Mouse (Mus musculus): ENCODE results near the gene Pi4kb. TPM values are rescaled to one million over a fixed set of nuclear protein-coding genes. Genes with fewer than 3 reads are reported as not detected.
"Not testable (repeated sequence)": the region's sequence is repeated elsewhere in the genome, so short reads cannot be mapped to it uniquely, and the experiment has no call there.

The Pi4kb gene
- 24.8 and 26.9 TPM in 2 replicates for polyA plus RNA-seq (2016; fragmentation: Nextera tagmentation; extraction: Ambion mirVana)

- under 1% methylated on average over 49 of the region's 57 CpGs for WGBS
These were observed at the start of gene Pi4kb for GRCm38 (mm10) chr3:94974528-94975422. Gene Pi4kb, plus strand, starts transcription at chr3:94974731.

GRCm38 (mm10) chr3:94926301-94926736 is 48.2 kb upstream of the Pi4kb start:
- H3K4me3 ChIP-seq; H3K36me3 ChIP-seq; H3K27me3 ChIP-seq; H3K27ac ChIP-seq; H3K4me1 ChIP-seq; H3K9ac ChIP-seq; H3K9me3 ChIP-seq (replicated peaks); ATAC-seq (ENCODE audit: low FRiP score); H3K4me2 ChIP-seq (replicated peaks): not testable (repeated sequence)
- WGBS: 53% methylated on average over 4 of the region's 4 CpGs

More at GRCm38 (mm10) chr3:94974528-94975422, at the start of gene Pi4kb:
- Histone ChIP-seq H3K27ac (peak within 1 kb of the TSS; percentile 89), H3K4me1 (peaks cover 18% of the 10 kb centered on the region), H3K9me3 (replicated peaks) (no peaks in the 10 kb centered on the region), H3K36me3 (peaks cover 13% of the 10 kb centered on the region; the same call in 1 of the 2 replicates), H3K4me3 (peak within 1 kb of the TSS; percentile 89), H3K27me3 (no peaks in the 10 kb centered on the region), H3K9ac (peak within 1 kb of the TSS; percentile 92), H3K4me2 (replicated peaks) (peak within 1 kb of the TSS; percentile 71)
- ATAC-seq (ENCODE audit: low FRiP score): peak; percentile 95

- H3K4me2 ChIP-seq (replicated peaks); H3K4me1 ChIP-seq; H3K4me3 ChIP-seq; H3K9me3 ChIP-seq (replicated peaks); H3K27ac ChIP-seq; H3K27me3 ChIP-seq; ATAC-seq (ENCODE audit: low FRiP score); H3K36me3 ChIP-seq; H3K9ac ChIP-seq: not testable (repeated sequence)
- 88% methylated on average over 4 of the region's 4 CpGs for WGBS
These were observed 45.6 kb upstream of the Pi4kb start for GRCm38 (mm10) chr3:94928979-94929378.

GRCm38 (mm10) chr3:94930386-94931266 is 43.9 kb upstream of the Pi4kb start:
- H3K9ac ChIP-seq: not testable (repeated sequence)
- 49% methylated on average over 7 of the region's 7 CpGs for WGBS

GRCm38 (mm10) chr3:94931427-94932082 is 43.0 kb upstream of the Pi4kb start:
- 80% methylated on average over 10 of the region's 10 CpGs for WGBS
- H3K9ac ChIP-seq; H3K27ac ChIP-seq; H3K4me1 ChIP-seq; ATAC-seq (ENCODE audit: low FRiP score); H3K27me3 ChIP-seq; H3K4me3 ChIP-seq; H3K4me2 ChIP-seq (replicated peaks); H3K36me3 ChIP-seq; H3K9me3 ChIP-seq (replicated peaks): not testable (repeated sequence)

More at GRCm38 (mm10) chr3:94930386-94931266, 43.9 kb upstream of the Pi4kb start:
- H3K36me3 ChIP-seq; H3K4me2 ChIP-seq (replicated peaks); H3K4me3 ChIP-seq; H3K27ac ChIP-seq; H3K9me3 ChIP-seq (replicated peaks); ATAC-seq (ENCODE audit: low FRiP score); H3K27me3 ChIP-seq; H3K4me1 ChIP-seq: not testable (repeated sequence)

GRCm38 (mm10) chr3:94932279-94932678 is 42.3 kb upstream of the Pi4kb start:
- H3K36me3 ChIP-seq; ATAC-seq (ENCODE audit: low FRiP score); H3K9me3 ChIP-seq (replicated peaks); H3K27me3 ChIP-seq; H3K27ac ChIP-seq; H3K9ac ChIP-seq; H3K4me1 ChIP-seq; H3K4me2 ChIP-seq (replicated peaks); H3K4me3 ChIP-seq: not testable (repeated sequence)
- 69% methylated on average over 2 of the region's 2 CpGs for WGBS

GRCm38 (mm10) chr3:94932809-94933564 is 41.5 kb upstream of the Pi4kb start, which contains the start of gene Selenbp1:
Gene Selenbp1, plus strand, starts transcription at chr3:94933056.
- peak within 1 kb of the TSS; percentile 13; the same call in 1 of the 2 replicates for H3K4me3 ChIP-seq

GRCm38 (mm10) chr3:94933604-94934003 is 40.9 kb upstream of the Pi4kb start:
- not testable (repeated sequence) for H3K27me3 ChIP-seq; H3K36me3 ChIP-seq; H3K4me3 ChIP-seq; H3K9me3 ChIP-seq (replicated peaks); H3K4me1 ChIP-seq; ATAC-seq (ENCODE audit: low FRiP score); H3K4me2 ChIP-seq (replicated peaks); H3K27ac ChIP-seq; H3K9ac ChIP-seq
- WGBS: no CpG with 5 or more reads among the region's 2 CpGs

More at GRCm38 (mm10) chr3:94932809-94933564, 41.5 kb upstream of the Pi4kb start, which contains the start of gene Selenbp1:
- Histone ChIP-seq H3K4me2 (replicated peaks) (peak within 1 kb of the TSS; percentile 44), H3K36me3 (no peaks in the 10 kb centered on the region), H3K27me3 (no peaks in the 10 kb centered on the region), H3K9me3 (replicated peaks) (no peaks in the 10 kb centered on the region), H3K4me1 (peaks cover 9% of the 10 kb centered on the region), H3K9ac (no peak within 1 kb of the TSS), H3K27ac (peak within 1 kb of the TSS; percentile 66; the same call in 1 of the 2 replicates)
- peak; percentile 82 for ATAC-seq (ENCODE audit: low FRiP score)
- 29% methylated on average over 16 of the region's 16 CpGs for WGBS

GRCm38 (mm10) chr3:94934564-94934963 is 40.0 kb upstream of the Pi4kb start:
- not testable (repeated sequence) for H3K4me2 ChIP-seq (replicated peaks); H3K9me3 ChIP-seq (replicated peaks); H3K27me3 ChIP-seq; H3K4me1 ChIP-seq; ATAC-seq (ENCODE audit: low FRiP score); H3K27ac ChIP-seq; H3K36me3 ChIP-seq; H3K9ac ChIP-seq; H3K4me3 ChIP-seq
- 97% methylated on average over 3 of the region's 3 CpGs for WGBS

GRCm38 (mm10) chr3:94935332-94935731 is 39.2 kb upstream of the Pi4kb start:
- not testable (repeated sequence) for ATAC-seq (ENCODE audit: low FRiP score); H3K9me3 ChIP-seq (replicated peaks); H3K9ac ChIP-seq; H3K4me2 ChIP-seq (replicated peaks); H3K27ac ChIP-seq; H3K4me1 ChIP-seq; H3K36me3 ChIP-seq; H3K27me3 ChIP-seq; H3K4me3 ChIP-seq
- 90% methylated on average over 3 of the region's 3 CpGs for WGBS

- not testable (repeated sequence) for H3K9me3 ChIP-seq (replicated peaks)
- WGBS: 80% methylated on average over 5 of the region's 5 CpGs
These were observed 38.4 kb upstream of the Pi4kb start for GRCm38 (mm10) chr3:94936147-94936546.

More at GRCm38 (mm10) chr3:94936147-94936546, 38.4 kb upstream of the Pi4kb start:
- H3K4me1 ChIP-seq; ATAC-seq (ENCODE audit: low FRiP score); H3K27ac ChIP-seq; H3K9ac ChIP-seq; H3K27me3 ChIP-seq; H3K36me3 ChIP-seq; H3K4me2 ChIP-seq (replicated peaks); H3K4me3 ChIP-seq: not testable (repeated sequence)
